Mouse (Mus musculus) Patski (cell line): Measurements from ENCODE around the gene Klf4. TPM values are rescaled to one million over a fixed set of nuclear protein-coding genes. Genes with fewer than 3 reads are reported as not detected.

Source experiments
- ATAC-seq: fragments of 100-300 bp; one replicate; pipeline ENCODE4 v1.8.0; 2021
- CTCF ChIA-PET: fragments of 350-600 bp; sonication (Branson Sonifier 250); formaldehyde crosslinking; loops from one replicate; lab custom pipeline; 2022; ENCODE audit warnings: inconsistent platforms; lab: Charles Lee
- POLR2A ChIA-PET: fragments of 350-600 bp; sonication (Branson Sonifier 250); formaldehyde crosslinking; loops from one replicate; lab custom pipeline; 2022; ENCODE audit warnings: antibody characterized with exemption, inconsistent platforms; lab: Charles Lee
- DNase-seq: peaks from one replicate; pipeline ENCODE4 v3.0.0-alpha.2; 2011; ENCODE audit warnings: low read depth, low spot score
- H3K27me3 ChIP-seq: fragments of 371-371 bp; one replicate; pipeline ENCODE4 v1.5.1; 2021
- CTCF ChIP-seq: fragments of 100-300 bp; IDR thresholded peaks from one replicate; pipeline ENCODE4 v1.5.1; 2021
- in situ Hi-C: fragments of 300-500 bp; cut with MboI; formaldehyde crosslinking; loops from 3 replicates; pipeline ENCODE4 v1.11.1; 2018; ENCODE audit warnings: low pct_unique_long_range_greater_than_20kb, mixed read lengths
- polyA plus RNA-seq: library from polyadenylated mRNA; unstranded; gene quantifications from one replicate; pipeline ENCODE4 v1.2.3, GENCODE M21; 2021

Gene Klf4
- polyA plus RNA-seq, 1 experiment from 2014 or later = 23.9 TPM

DNA sequence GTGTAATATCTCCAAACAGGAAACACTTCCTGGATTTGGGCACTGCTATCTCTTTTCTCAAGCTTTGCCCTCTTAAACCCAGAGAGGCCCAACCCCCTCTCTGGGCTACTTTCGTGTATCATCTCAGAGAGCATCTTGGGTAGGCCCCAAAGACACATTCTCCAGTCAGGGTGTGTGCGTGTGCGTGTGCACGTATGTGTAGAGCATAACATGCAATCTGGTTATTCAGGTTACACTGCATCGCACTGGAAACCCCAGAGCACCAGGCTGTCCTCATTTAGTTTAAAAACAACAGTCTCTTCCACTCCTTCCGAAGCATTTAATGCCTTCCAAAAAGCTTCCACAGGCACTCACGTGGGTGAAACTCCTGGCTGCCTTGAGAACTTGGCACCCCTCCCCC lies 35.9 kb downstream of the Klf4 start:
- DNase-seq = no peak
- POLR2A ChIA-PET = no interaction called here
- in situ Hi-C loops = no loop called here
- no peak for ATAC-seq
- no peaks in the 10 kb centered on the region for H3K27me3 ChIP-seq
- no peak for TF ChIP-seq CTCF
- CTCF ChIA-PET = interaction anchor here (1.1 kb wide), 1 partner anchor 14 kb away, joined by 3 read pairs; no protein-coding TSS in a partner anchor

DNA sequence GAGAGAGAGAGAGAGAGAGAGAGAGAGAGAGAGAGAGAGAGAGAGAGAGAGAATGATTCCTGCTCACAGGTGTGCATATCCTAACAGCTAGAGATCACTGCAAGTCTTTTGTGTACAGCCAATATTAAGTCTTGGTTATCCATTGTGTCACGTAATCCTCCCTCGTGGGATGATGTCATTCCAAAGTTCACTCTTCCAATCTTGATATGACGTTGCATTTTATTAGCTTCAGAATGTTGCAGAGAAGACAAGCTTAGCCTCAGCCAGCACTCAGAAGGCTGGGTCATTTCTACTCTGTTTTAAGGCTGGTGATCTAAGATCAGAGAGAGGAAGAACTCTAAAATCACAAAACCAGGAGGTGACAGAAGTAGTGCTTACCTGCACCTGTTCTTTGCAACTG lies 39.0 kb downstream of the Klf4 start:
- no peak for ATAC-seq
- POLR2A ChIA-PET = no interaction called here
- DNase-seq = no peak
- TF ChIP-seq CTCF = no peak
- CTCF ChIA-PET = no interaction called here
- H3K27me3 ChIP-seq = no peaks in the 10 kb centered on the region
- in situ Hi-C loops = no loop called here

DNA sequence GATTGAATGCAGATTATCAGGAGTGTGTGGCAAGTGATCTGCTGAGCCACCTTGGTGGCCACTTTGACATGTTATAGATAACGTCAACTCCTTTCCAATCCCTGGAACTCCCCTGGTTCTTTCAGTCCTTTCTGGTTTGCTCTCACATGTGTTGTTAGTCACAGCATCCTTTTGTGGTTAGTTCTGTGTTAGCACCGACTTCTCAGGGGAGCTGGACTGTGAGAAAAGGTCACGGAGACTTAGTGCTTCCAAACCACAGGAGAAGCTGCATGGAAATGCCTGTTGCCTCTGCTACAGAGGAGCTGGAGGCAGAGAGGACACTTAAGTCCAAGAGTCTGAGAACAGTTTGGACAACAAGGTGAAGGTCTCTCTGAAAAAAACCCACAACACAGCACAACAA lies 42.9 kb downstream of the Klf4 start:
- no peaks in the 10 kb centered on the region for H3K27me3 ChIP-seq
- ATAC-seq = peak; percentile 65
- in situ Hi-C loops = loop anchor here (5.0 to 10.0 kb wide), 3 partner anchors 735 to 1003 kb away; no protein-coding TSS in a partner anchor
- peak; percentile 48 for DNase-seq
- TF ChIP-seq CTCF = no peak
- POLR2A ChIA-PET = interaction anchor here (1.1 kb wide), 1 partner anchor 12 kb away, joined by 3 read pairs; no protein-coding TSS in a partner anchor
- CTCF ChIA-PET = interaction anchor here (1.7 kb wide), 1 partner anchor 11 kb away, joined by 4 read pairs; no protein-coding TSS in a partner anchor

DNA sequence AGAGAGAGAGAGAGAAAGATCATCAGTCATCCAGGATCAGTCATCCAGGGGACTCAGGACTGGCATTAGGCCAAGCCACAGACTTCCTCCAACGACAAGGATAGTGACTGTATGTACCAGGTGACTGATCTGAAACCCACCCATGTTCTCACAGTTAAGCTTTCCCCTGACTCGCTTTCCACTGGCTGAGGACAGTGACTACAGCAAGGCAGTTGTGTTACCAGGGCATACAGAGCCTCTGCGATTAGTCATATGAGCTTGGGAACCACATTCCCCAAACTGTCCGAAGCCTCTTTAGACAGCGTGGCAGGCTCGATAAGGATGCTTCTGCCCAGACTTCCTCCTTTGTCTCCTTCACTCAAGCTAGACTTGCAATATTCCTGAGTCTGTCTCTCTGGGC lies 43.7 kb downstream of the Klf4 start:
- in situ Hi-C loops = loop anchor here (5.0 to 10.0 kb wide), 3 partner anchors 736 to 1004 kb away; no protein-coding TSS in a partner anchor
- ChIA-PET CTCF (interaction anchor here (1.7 kb wide), 1 partner anchor 10 kb away, joined by 4 read pairs; no protein-coding TSS in a partner anchor), POLR2A (interaction anchor here (1.1 kb wide), 1 partner anchor 11 kb away, joined by 3 read pairs; no protein-coding TSS in a partner anchor)
- H3K27me3 ChIP-seq = no peaks in the 10 kb centered on the region
- ATAC-seq = no peak
- no peak for TF ChIP-seq CTCF
- no peak for DNase-seq

DNA sequence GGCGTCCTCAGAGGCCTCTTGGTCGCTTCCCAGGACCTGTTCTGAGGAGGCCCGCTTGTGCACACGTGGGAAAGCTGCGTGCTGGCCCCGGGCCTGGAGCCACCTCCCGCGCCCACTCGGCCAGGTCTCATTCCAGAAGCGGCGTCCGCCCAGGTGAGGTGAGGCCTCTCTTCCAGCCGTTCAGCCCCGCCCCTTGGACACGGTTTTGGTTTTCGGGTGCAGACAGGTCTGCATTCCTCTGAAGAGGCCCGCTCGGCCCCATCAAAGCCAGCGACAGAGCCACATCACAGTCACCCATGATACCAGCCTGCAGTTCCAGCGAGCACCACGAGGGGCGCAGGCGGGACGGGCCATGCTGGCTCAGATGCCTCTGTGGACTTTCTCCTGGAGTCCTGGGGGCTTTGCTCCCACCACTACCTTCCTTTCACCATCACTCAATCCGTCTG lies 51.9 kb downstream of the Klf4 start:
- ChIA-PET POLR2A (no interaction called here), CTCF (no interaction called here)
- no peak for DNase-seq
- TF ChIP-seq CTCF = peak; percentile 85
- no peak for ATAC-seq
- in situ Hi-C loops = loop anchor here (10.0 kb wide), 2 partner anchors 744 to 894 kb away; no protein-coding TSS in a partner anchor
- no peaks in the 10 kb centered on the region for H3K27me3 ChIP-seq

DNA sequence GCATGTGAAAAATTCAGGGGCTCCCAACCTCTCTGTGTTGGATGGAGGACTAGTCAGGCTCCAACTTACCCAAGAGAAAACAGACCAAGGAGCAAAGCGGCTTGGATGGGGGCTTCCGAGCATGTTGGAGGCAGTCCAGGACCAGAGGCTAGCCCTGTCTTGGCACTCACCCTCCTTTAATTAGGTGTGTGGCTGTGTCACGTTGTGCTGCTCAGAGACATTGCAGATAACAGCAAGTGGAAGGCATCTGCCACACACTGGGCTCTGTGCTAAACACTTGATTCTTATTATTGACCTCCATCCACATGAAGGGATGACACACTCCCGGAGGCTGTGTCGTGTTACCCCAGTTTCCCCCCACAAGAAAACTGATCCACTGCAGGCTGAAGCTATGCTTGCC lies 53.9 kb downstream of the Klf4 start:
- no peaks in the 10 kb centered on the region for H3K27me3 ChIP-seq
- DNase-seq (no peak), ATAC-seq (no peak)
- ChIA-PET CTCF (interaction anchor here (1.0 to 1.9 kb wide), 8 partner anchors 11 to 1019 kb away, joined by 3 to 8 read pairs (median 4); no protein-coding TSS in a partner anchor), POLR2A (interaction anchor here (0.6 kb wide), 1 partner anchor 63 kb away, joined by 4 read pairs; no protein-coding TSS in a partner anchor)
- in situ Hi-C loops = loop anchor here (5.0 kb wide), 1 partner anchor 49 kb away; no protein-coding TSS in a partner anchor
- no peak for TF ChIP-seq CTCF

DNA sequence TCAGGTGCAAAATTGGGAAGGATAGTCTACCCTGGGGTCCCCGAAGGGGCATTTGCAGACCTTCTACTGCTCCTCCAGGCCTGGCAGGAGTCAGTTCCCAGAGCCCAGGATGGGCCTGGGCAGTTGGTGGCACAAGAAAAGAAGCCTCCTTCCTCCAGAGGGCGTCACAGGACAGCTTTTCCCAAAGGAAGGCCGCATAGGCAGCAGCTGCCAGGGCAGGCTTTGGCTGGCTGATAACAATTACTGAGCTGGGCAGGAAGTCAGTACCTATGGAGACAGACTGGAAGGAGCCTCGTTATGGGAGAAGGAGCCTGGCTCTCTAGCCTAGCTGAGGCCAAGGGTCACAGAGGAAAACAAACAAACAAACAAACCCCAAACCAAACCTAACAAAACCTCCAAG lies 54.3 kb downstream of the Klf4 start:
- in situ Hi-C loops = loop anchor here (5.0 kb wide), 1 partner anchor 49 kb away; no protein-coding TSS in a partner anchor
- CTCF ChIA-PET = interaction anchor here (1.0 to 1.9 kb wide), 9 partner anchors 8 to 1019 kb away, joined by 3 to 8 read pairs (median 4); no protein-coding TSS in a partner anchor

DNA sequence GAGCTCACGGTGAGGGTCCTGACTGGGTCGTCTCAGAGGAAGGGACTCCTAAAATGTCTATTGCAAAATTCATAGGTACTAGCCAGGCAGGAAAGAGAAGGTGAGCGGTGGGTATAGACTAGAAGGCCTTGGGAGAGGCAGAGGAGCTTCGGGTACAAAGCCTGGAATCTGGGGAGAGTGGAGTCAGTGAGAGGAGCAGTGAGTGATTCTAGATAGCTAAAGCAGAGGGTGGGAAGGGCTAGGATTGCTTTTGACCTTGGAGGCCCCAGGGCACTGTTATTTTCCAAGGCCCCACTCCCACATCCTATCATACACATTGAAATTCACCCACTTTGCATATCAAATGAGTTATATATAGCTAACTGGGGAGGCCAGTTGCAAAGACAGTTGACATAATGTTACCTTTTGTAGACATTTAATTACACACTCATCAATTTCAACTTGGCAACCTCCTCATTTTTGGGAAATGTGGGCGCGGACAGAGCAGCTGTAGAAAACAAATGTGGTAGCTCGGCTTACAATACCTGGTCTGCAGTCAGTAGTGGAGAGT lies 55.0 kb downstream of the Klf4 start:
- ATAC-seq (no peak), DNase-seq (no peak)
- CTCF ChIA-PET = interaction anchor here (0.9 to 1.5 kb wide), 6 partner anchors 8 to 1020 kb away, joined by 3 to 6 read pairs (median 3); no protein-coding TSS in a partner anchor
- TF ChIP-seq CTCF = no peak
- POLR2A ChIA-PET = interaction anchor here (0.8 kb wide), 1 partner anchor 12 kb away, joined by 3 read pairs; no protein-coding TSS in a partner anchor
- no peaks in the 10 kb centered on the region for H3K27me3 ChIP-seq
- in situ Hi-C loops = loop anchor here (5.0 kb wide), 1 partner anchor 50 kb away; no protein-coding TSS in a partner anchor

More for the DNA sequence above, 54.3 kb downstream of the Klf4 start:
- ATAC-seq = peak; percentile 47
- no peaks in the 10 kb centered on the region for H3K27me3 ChIP-seq
- peak; percentile 79 for TF ChIP-seq CTCF
- no peak for DNase-seq
- POLR2A ChIA-PET = interaction anchor here (0.6 to 0.8 kb wide), 2 partner anchors 11 to 63 kb away, joined by 3 to 4 read pairs; no protein-coding TSS in a partner anchor

Other genes starting within 250 kb of the Klf4 start
- 133 TPM for gene Rad23b, start 182.4 kb downstream of the Klf4 start, polyA plus RNA-seq